Mouse (Mus musculus) stomach, postnatal 0 days (tissue): ENCODE data around the gene Ngef. TPM values are rescaled to one million over a fixed set of nuclear protein-coding genes. Genes with fewer than 3 reads are reported as not detected.

Experiments used
- ATAC-seq: fragments of 200-750 bp; cut with Nextera tagmentation; 2 replicates; pipeline ENCODE4 v1.8.0; 2017; ENCODE audit not compliant: low FRiP score, low TSS enrichment
- DNase-seq: peaks from one replicate; pipeline ENCODE4 v3.0.0-alpha.2; 2016; ENCODE audit warnings: low spot score
- H3K27ac ChIP-seq: fragments of 300-500 bp; sonication (generic); replicated peaks from 2 replicates; pipeline ENCODE4 v1.5.1; 2014; ENCODE audit warnings: mild to moderate bottlenecking, control low read depth
- H3K27me3 ChIP-seq: fragments of 300-500 bp; sonication (generic); 2 replicates; pipeline ENCODE4 v1.6.1; 2014; ENCODE audit warnings: low read length; ENCODE audit not compliant: control insufficient read depth, insufficient read depth
- H3K36me3 ChIP-seq: fragments of 300-500 bp; sonication (generic); 2 replicates; pipeline ENCODE4 v1.6.1; 2014; ENCODE audit warnings: low read length, mixed read lengths; ENCODE audit not compliant: control insufficient read depth, insufficient read depth
- H3K4me1 ChIP-seq: fragments of 300-500 bp; sonication (generic); replicated peaks from 2 replicates; pipeline ENCODE4 v1.6.1; 2014; ENCODE audit warnings: antibody characterized with exemption; ENCODE audit not compliant: control insufficient read depth, insufficient read depth
- H3K4me2 ChIP-seq: fragments of 300-500 bp; sonication (generic); replicated peaks from 2 replicates; pipeline ENCODE4 v1.6.1; 2014; ENCODE audit warnings: low read depth, mild to moderate bottlenecking, control low read depth, moderate library complexity
- H3K4me3 ChIP-seq: fragments of 300-500 bp; sonication (generic); 2 replicates; pipeline ENCODE4 v1.5.1; 2014; ENCODE audit warnings: low read depth, low read length, control low read depth
- H3K9ac ChIP-seq: fragments of 300-500 bp; sonication (generic); 2 replicates; pipeline ENCODE4 v1.6.1; 2014; ENCODE audit warnings: mild to moderate bottlenecking, low read length, control low read depth, mixed read lengths
- H3K9me3 ChIP-seq: fragments of 300-500 bp; sonication (generic); 2 replicates; pipeline ENCODE4 v1.6.1; 2016; ENCODE audit warnings: low read length; ENCODE audit not compliant: control insufficient read depth
- CTCF ChIP-seq: IDR thresholded peaks from 2 replicates; pipeline ENCODE4 v1.5.1; 2016; ENCODE audit warnings: antibody characterized with exemption, low read depth, mild to moderate bottlenecking, moderate library complexity
- EP300 ChIP-seq: optimal IDR thresholded peaks from 2 replicates; pipeline ENCODE3; 2016; ENCODE audit warnings: antibody characterized with exemption
- whole genome bisulfite sequencing: fragments of 180-500 bp; shearing (Covaris S2); extraction: QIAGEN DNeasy Blood & Tissue Kit; methylation state at CpG from one replicate; pipeline ENCODE4 v1.1.7; 2014; 5-methylcytosine and 5-hydroxymethylcytosine counted together
- polyA plus RNA-seq: library from polyadenylated mRNA; unstranded; fragments of >200 nt; fragmentation: Nextera tagmentation; extraction: Ambion mirVana; gene quantifications from 2 replicates; pipeline ENCODE4 v1.2.1, GENCODE M21; 2015

The Ngef gene
- polyA plus RNA-seq, 1 experiment from 2014 or later: 8.7 TPM

DNA sequence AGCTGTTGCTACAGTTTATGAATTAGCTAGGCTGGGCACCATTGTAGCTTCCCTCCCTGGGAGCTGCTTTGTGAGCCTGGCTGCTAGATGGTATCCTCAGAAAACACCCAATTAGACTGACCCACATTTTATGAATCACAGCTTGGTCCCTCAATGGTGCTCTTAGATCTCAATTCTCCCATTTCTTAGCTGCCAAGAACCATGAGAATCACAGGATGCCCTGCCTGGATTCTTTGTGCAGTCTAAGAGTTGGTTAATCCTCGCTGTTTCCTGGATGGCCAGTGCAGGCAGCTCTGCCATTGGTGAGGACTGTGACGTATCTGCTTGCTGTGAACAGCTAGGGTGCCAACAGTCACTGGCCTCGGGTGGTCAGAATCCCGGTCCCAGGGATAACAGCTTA, 80.1 kb downstream of the Ngef start:
- ATAC-seq: no peak
- H3K4me2 ChIP-seq: no peak overlapping the region
- 72% methylated on average over 4 of the region's 4 CpGs for WGBS

GRCm38 (mm10) chr1:87492285-87492684, 81.4 kb downstream of the Ngef start:
- no peak for TF ChIP-seq EP300
- TF ChIP-seq CTCF: no peak
- no peaks in the 10 kb centered on the region for H3K36me3 ChIP-seq
- DNase-seq (no peak), ATAC-seq (no peak)
- WGBS: 57% methylated on average over 3 of the region's 3 CpGs
- no peak overlapping the region for H3K4me3 ChIP-seq
- no peak overlapping the region for H3K9ac ChIP-seq
- no peaks in the 10 kb centered on the region for H3K27me3 ChIP-seq
- no peak overlapping the region for H3K4me2 ChIP-seq
- H3K27ac ChIP-seq: 0 out of 2 replicates have a peak overlapping the region, but pooled peaks have one; percentile 13
- no peaks in the 10 kb centered on the region for H3K4me1 ChIP-seq
- no peaks in the 10 kb centered on the region for H3K9me3 ChIP-seq

More for the DNA sequence above, 80.1 kb downstream of the Ngef start:
- Histone ChIP-seq H3K27me3 (no peaks in the 10 kb centered on the region), H3K4me1 (no peaks in the 10 kb centered on the region), H3K36me3 (no peaks in the 10 kb centered on the region), H3K9ac (no peak overlapping the region), H3K4me3 (no peak overlapping the region), H3K27ac (no peak overlapping the region), H3K9me3 (no peaks in the 10 kb centered on the region)
- DNase-seq: no peak
- TF ChIP-seq CTCF (no peak), EP300 (no peak)

DNA sequence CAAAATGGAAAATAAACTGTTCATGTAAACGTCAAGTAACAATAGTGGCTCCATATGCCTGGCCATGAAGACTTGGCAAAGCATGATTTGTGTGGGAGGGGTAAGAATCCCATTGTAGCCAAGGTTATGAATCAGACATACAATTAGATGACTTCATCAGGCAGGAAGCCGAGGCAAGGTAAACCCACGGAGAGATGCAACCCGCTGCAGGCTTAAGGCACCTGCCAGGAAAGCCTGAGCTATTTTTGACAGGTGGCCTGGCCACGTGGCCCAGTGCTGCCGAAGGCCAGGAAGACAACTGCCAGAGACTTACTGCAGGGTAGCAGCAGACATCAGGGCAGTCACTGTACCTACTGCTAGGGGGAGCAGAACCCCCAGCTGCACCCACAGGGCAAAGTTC, 87.3 kb downstream of the Ngef start:
- Histone ChIP-seq H3K36me3 (no peaks in the 10 kb centered on the region), H3K9ac (no peak overlapping the region), H3K27ac (no peak overlapping the region), H3K4me3 (no peak overlapping the region), H3K4me1 (no peaks in the 10 kb centered on the region), H3K4me2 (no peak overlapping the region), H3K9me3 (no peaks in the 10 kb centered on the region), H3K27me3 (no peaks in the 10 kb centered on the region)
- DNase-seq (no peak), ATAC-seq (no peak)
- TF ChIP-seq CTCF (no peak), EP300 (no peak)
- WGBS: 32% methylated on average over 6 of the region's 6 CpGs

- Histone ChIP-seq H3K36me3 (no peaks in the 10 kb centered on the region), H3K9me3 (no peaks in the 10 kb centered on the region), H3K4me3 (no peak overlapping the region), H3K4me1 (no peaks in the 10 kb centered on the region), H3K27me3 (no peaks in the 10 kb centered on the region), H3K27ac (no peak overlapping the region), H3K4me2 (no peak overlapping the region), H3K9ac (no peak overlapping the region)
- ATAC-seq (no peak), DNase-seq (no peak)
- no peak for TF ChIP-seq EP300
- TF ChIP-seq CTCF: no peak
- WGBS: 83% methylated on average over 4 of the region's 4 CpGs
Observed at GRCm38 (mm10) chr1:87482546-87482945, 91.1 kb downstream of the Ngef start.

DNA sequence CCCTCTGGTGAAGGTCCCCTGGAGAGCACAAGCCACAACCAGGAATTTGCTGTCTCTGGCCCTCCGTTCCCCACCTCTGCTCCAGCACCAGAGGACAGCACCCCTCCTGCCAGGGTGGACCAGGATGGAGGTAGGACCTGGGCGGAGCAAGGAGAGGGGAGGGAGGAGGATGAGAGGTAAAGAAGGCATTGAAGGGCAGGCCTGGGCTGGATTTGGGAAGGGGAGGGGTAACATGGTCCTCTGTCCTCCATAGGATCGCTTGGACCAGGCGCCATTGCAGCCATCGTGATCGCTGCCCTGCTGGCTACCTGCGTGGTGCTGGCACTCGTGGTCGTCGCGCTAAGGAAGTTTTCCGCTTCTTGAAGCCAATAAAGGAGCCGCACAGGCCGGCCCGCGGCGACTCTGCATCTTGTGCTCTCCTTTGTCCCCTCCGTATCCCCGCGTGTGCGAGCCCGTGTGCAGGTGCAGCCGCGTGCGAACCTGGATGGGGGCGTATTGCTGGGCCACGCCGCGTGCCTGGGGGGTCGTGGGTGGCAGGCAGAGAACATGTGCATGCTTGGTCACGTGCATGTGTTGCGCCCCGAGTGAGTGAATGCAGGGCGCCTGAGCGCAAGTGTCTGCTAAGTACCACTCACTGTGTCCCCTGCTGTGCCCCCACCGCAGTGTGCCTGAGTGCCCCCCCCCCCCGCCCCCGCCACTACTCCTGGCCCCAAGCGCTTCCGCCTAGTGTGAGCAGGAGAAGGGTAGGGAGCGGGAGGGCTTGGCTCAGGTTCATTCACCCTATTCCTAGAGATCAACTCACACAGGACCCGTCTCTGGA, 98.4 kb downstream of the Ngef start:
- Histone ChIP-seq H3K4me2 (peak overlapping the region; percentile 38), H3K4me1 (no peaks in the 10 kb centered on the region), H3K9ac (no peak overlapping the region), H3K27ac (no peak overlapping the region), H3K27me3 (no peaks in the 10 kb centered on the region), H3K9me3 (no peaks in the 10 kb centered on the region), H3K36me3 (no peaks in the 10 kb centered on the region), H3K4me3 (0 out of 2 replicates have a peak overlapping the region, but pooled peaks have one; percentile 4)
- DNase-seq: no peak
- TF ChIP-seq EP300: no peak
- TF ChIP-seq CTCF: no peak
- WGBS: 2% methylated on average over 36 of the region's 42 CpGs
- no peak; the same call in 1 of the 2 replicates for ATAC-seq

GRCm38 (mm10) chr1:87472576-87472975, 101.1 kb downstream of the Ngef start:
- ATAC-seq (no peak; the same call in 1 of the 2 replicates), DNase-seq (no peak)
- H3K27me3 ChIP-seq: no peaks in the 10 kb centered on the region
- TF ChIP-seq CTCF (no peak), EP300 (no peak)
- no peak overlapping the region for H3K9ac ChIP-seq
- no peak overlapping the region for H3K4me2 ChIP-seq
- 74% methylated on average over 7 of the region's 7 CpGs for WGBS
- no peaks in the 10 kb centered on the region for H3K4me1 ChIP-seq
- H3K4me3 ChIP-seq: no peak overlapping the region
- no peaks in the 10 kb centered on the region for H3K9me3 ChIP-seq
- no peak overlapping the region for H3K27ac ChIP-seq
- H3K36me3 ChIP-seq: no peaks in the 10 kb centered on the region
